Mouse (Mus musculus) heart, adult 2 months (tissue): ENCODE results near the gene Anp32e.

ENCODE experiments used
- CTCF ChIP-seq: fragments of 200-600 bp; IDR thresholded peaks from 2 replicates; pipeline ENCODE4 v1.8.1; 2022; ENCODE audit warnings: antibody characterized with exemption, mild to moderate bottlenecking, moderate library complexity
- EP300 ChIP-seq: fragments of 200-500 bp; IDR thresholded peaks from 2 replicates; pipeline ENCODE4 v1.6.1; 2011; ENCODE audit warnings: low read depth, low read length, control low read depth; ENCODE audit not compliant: insufficient read depth
- POLR2A ChIP-seq: fragments of 200-500 bp; IDR thresholded peaks from 2 replicates; pipeline ENCODE4 v1.6.1; 2011; ENCODE audit warnings: mild to moderate bottlenecking, low read depth, low read length, control low read depth; ENCODE audit not compliant: insufficient read depth

DNA sequence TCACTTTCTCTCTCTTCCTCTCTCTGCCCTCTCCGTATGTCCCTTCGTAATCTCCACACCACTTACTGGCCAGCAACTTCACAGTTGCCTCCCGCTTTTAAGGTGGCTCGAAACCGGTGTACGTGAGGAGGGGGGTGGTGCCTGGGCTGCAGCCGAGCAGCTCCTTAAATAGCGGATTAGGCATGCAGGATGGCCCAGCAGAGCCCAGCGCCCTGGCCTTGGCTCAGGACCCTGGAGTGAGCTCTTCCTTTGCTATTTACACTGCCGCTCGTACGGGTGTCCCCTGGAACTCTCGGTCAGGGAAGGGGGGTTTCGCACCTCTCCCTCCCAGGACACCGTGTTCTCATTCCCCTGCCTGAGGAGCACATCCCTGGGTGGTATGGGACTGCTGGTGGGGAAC is 24.5 kb upstream of the Anp32e start, which contains the start of gene Car14:
- TF ChIP-seq CTCF (no peak), EP300 (peak; percentile 36; the same call in 1 of the 2 replicates), POLR2A (peak; percentile 81)
